Mouse (Mus musculus): ENCODE results near the gene Gm21440.
"Not testable (repeated sequence)": the region's sequence is repeated elsewhere in the genome, so short reads cannot be mapped to it uniquely, and the experiment has no call there.

The Gm21440 gene

DNA sequence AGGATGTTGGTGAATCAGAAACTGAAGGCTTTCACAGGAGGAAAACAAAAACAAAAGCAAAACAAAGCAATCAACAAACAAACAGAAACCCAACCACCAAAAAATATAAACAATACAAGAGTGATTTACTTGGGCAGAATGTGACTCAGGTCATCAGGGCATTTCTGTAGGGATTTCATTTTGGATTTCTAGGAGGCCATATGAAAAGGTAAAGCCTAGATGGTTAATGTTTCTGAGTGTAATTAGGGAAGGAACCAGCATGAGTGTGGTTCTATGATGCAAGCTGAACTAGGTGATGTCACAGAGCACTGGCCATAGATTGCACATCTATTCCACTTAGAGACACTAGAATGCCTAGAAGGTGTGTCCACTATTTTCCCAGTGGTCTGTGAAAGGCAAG is at the start of gene Gm21440, which contains the start of gene Gm21454:
Gm21440 (plus strand) TSS at position 301 of the 400 bp plus-strand sequence.
Gm21454 (plus strand) TSS at position 352 of the 400 bp plus-strand sequence.
- DNase-seq (ENCODE audit: low spot score), result not testable (repeated sequence)

DNA sequence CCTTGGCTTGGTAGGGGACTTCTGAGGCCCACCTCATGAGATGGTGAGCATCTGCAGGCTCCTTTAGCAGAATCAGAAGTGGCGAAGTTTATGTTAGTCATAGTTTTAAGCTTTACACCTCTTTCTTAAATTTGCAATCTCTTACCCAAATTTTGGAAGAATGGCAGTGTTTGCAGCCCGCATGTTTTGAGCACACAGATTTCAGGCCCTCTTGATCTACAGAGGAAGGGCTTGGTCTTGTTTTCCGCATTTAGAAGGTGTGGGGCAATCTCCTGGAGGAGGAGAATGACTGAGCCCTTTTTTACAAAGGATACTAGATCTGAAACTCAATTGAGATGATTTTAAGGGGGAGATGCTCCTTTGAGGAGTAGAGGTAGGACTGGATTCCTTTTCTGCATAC is 28.4 kb upstream of the Gm21440 start, which contains the start of gene Gm21828:
Gm21828 (minus strand) TSS at position 101 of the 400 bp plus-strand sequence.
- not testable (repeated sequence) for DNase-seq (ENCODE audit: low spot score)
